Mouse (Mus musculus): ENCODE results near the gene Spock1. TPM values are rescaled to one million over a fixed set of nuclear protein-coding genes. Genes with fewer than 3 reads are reported as not detected.

The Spock1 gene
- polyA plus RNA-seq, 1 experiment from 2014 or later: 1.6 TPM

DNA sequence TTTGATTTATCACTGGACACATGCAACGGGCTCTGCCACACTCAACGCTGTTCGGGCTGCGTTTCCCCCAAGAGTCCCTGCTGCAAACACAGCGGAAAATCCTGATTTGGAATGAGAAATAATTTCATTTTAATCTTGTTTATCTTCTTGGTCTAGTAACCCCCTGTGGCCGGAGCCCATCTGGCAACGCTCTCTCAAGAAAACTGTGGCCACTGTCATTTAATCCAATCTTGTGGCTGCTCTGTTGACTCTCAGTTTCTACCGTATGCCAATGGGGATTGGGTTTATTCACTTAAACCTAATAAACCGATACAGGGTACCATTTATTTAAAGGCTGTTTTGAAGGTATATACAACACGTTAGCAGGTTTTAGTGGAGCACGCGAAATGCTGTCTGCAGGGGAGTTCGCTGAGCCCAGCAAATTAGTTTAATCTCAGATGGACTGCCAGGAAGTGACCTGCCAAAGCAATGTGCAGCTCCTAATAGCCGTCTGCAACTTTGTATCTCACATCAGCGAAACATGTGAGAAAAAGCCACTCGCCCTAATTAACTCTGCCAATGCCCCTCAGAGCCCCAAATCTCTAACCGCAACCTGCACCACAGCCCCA, 185.7 kb downstream of the Spock1 start:
- Histone ChIP-seq H3K27me3 (ENCODE audit: control insufficient read depth, insufficient read depth, low read length) (no peaks in the 10 kb centered on the region), H3K4me2 (replicated peaks; ENCODE audit: low read depth) (no peak overlapping the region), H3K27ac (replicated peaks) (no peak overlapping the region), H3K9me3 (ENCODE audit: control insufficient read depth, low read length) (no peaks in the 10 kb centered on the region), H3K36me3 (ENCODE audit: control insufficient read depth, insufficient read depth, low read length) (no peaks in the 10 kb centered on the region), H3K4me3 (ENCODE audit: low read depth, low read length) (no peak overlapping the region), H3K9ac (ENCODE audit: low read length) (no peak overlapping the region), H3K4me1 (replicated peaks; ENCODE audit: control insufficient read depth, insufficient read depth) (no peaks in the 10 kb centered on the region)
- no peak for TF ChIP-seq EP300 (optimal IDR thresholded peaks at IDR 0.05)
- no peak for TF ChIP-seq CTCF (IDR thresholded peaks at IDR 0.05; ENCODE audit: low read depth)
- ATAC-seq (ENCODE audit: low FRiP score, low TSS enrichment) (no peak), DNase-seq (ENCODE audit: low spot score) (no peak)
- WGBS: 54% methylated on average over 17 of the region's 17 CpGs

DNA sequence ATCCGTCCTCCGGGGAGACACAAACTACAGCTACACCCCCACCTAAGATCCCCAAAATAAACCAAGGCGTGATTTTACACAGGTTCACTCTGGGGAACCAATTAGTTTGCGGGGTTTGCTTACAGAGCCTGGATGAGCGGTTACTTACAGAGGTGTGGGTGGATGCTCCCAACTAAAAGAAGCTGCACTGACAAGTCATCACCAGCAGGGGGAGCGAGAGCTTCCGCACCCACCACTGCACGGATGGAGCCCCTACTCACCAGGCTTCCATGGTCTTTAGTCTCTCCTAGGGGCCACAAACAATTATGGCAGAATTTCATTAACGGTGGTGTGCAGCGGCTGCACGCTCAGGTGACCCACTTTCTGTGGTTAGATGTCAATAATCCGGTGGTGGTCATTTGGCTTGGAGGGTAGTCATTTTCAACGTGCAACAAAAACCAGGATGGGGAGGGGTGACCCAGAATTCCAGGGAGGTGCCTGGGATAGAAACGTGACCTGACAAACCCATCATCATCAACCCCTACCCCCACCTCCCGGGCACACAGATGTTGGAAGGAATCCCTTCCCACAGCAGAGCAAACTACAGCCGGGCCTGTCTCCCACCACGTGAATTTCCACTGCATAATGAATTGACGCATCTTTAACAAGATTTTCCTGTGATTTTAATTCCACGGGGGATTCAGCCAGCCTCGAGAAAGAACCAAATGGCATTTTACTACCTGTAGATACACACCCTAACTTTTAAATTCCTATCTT, 186.4 kb downstream of the Spock1 start:
- H3K9me3 ChIP-seq (ENCODE audit: control insufficient read depth, low read length): no peaks in the 10 kb centered on the region
- peak; percentile 70 for TF ChIP-seq CTCF (IDR thresholded peaks at IDR 0.05; ENCODE audit: low read depth)
- no peak for TF ChIP-seq EP300 (optimal IDR thresholded peaks at IDR 0.05)
- no peak overlapping the region for H3K9ac ChIP-seq (ENCODE audit: low read length)
- no peak overlapping the region for H3K27ac ChIP-seq (replicated peaks)
- no peak overlapping the region for H3K4me3 ChIP-seq (ENCODE audit: low read depth, low read length)
- DNase-seq (ENCODE audit: low spot score) (no peak), ATAC-seq (ENCODE audit: low FRiP score, low TSS enrichment) (no peak)
- H3K27me3 ChIP-seq (ENCODE audit: control insufficient read depth, insufficient read depth, low read length): no peaks in the 10 kb centered on the region
- H3K4me2 ChIP-seq (replicated peaks; ENCODE audit: low read depth): no peak overlapping the region
- H3K4me1 ChIP-seq (replicated peaks; ENCODE audit: control insufficient read depth, insufficient read depth): no peaks in the 10 kb centered on the region
- 62% methylated on average over 20 of the region's 20 CpGs for WGBS
- no peaks in the 10 kb centered on the region for H3K36me3 ChIP-seq (ENCODE audit: control insufficient read depth, insufficient read depth, low read length)

DNA sequence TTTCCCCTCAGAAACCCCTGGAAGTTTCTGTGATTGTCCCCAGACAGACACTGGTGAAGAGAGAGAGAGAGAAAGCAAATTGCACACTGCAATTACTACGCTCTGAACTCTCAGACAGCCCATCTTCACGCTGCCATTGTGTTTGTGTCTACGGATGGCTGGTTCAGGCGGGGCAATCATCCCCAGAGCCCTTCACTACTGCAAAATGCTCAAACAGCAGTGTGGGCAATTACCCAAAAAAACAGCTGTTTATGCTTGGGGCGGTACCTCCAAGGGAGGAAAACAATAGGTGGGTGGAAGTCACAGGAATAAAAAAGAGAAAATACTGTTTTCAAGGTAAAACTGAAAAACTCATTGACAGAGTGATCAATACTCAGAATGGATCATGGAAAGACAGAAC, 190.0 kb downstream of the Spock1 start:
- Histone ChIP-seq H3K27me3 (ENCODE audit: control insufficient read depth, insufficient read depth, low read length) (no peaks in the 10 kb centered on the region), H3K4me2 (replicated peaks; ENCODE audit: low read depth) (no peak overlapping the region), H3K27ac (replicated peaks) (no peak overlapping the region), H3K36me3 (ENCODE audit: control insufficient read depth, insufficient read depth, low read length) (no peaks in the 10 kb centered on the region), H3K4me3 (ENCODE audit: low read depth, low read length) (no peak overlapping the region), H3K9ac (ENCODE audit: low read length) (no peak overlapping the region), H3K4me1 (replicated peaks; ENCODE audit: control insufficient read depth, insufficient read depth) (no peaks in the 10 kb centered on the region), H3K9me3 (ENCODE audit: control insufficient read depth, low read length) (no peaks in the 10 kb centered on the region)
- DNase-seq (ENCODE audit: low spot score) (no peak), ATAC-seq (ENCODE audit: low FRiP score, low TSS enrichment) (no peak)
- TF ChIP-seq CTCF (IDR thresholded peaks at IDR 0.05; ENCODE audit: low read depth) (no peak), EP300 (optimal IDR thresholded peaks at IDR 0.05) (no peak)
- WGBS: 84% methylated on average over 5 of the region's 5 CpGs

DNA sequence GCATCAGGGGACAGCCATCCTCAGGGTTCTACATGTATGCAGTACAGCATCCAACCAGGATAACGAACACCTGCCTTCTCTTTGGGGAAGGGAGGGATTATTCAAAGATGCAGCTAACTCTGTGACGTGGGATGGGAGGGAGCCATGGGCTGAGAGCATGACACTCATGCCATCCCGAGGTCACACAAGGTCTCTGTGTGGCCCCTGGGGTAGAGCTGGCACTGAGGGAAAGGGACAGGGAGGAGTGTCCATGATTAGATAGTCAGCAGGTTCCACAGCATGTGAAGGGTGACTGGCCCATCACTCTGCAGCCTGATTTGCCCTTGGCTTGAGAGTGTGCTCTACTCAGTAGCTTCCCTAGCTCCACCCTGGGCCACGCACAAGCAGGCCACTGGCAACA, 195.2 kb downstream of the Spock1 start:
- 84% methylated on average over 4 of the region's 4 CpGs for WGBS
- TF ChIP-seq CTCF (IDR thresholded peaks at IDR 0.05; ENCODE audit: low read depth): no peak
- TF ChIP-seq EP300 (optimal IDR thresholded peaks at IDR 0.05): no peak
- H3K4me1 ChIP-seq (replicated peaks; ENCODE audit: control insufficient read depth, insufficient read depth): no peaks in the 10 kb centered on the region
- no peaks in the 10 kb centered on the region for H3K36me3 ChIP-seq (ENCODE audit: control insufficient read depth, insufficient read depth, low read length)
- no peak overlapping the region for H3K9ac ChIP-seq (ENCODE audit: low read length)
- ATAC-seq (ENCODE audit: low FRiP score, low TSS enrichment) (no peak), DNase-seq (ENCODE audit: low spot score) (no peak)
- no peak overlapping the region for H3K4me3 ChIP-seq (ENCODE audit: low read depth, low read length)
- H3K27ac ChIP-seq (replicated peaks): no peak overlapping the region
- H3K4me2 ChIP-seq (replicated peaks; ENCODE audit: low read depth): no peak overlapping the region
- H3K27me3 ChIP-seq (ENCODE audit: control insufficient read depth, insufficient read depth, low read length): no peaks in the 10 kb centered on the region
- no peaks in the 10 kb centered on the region for H3K9me3 ChIP-seq (ENCODE audit: control insufficient read depth, low read length)

DNA sequence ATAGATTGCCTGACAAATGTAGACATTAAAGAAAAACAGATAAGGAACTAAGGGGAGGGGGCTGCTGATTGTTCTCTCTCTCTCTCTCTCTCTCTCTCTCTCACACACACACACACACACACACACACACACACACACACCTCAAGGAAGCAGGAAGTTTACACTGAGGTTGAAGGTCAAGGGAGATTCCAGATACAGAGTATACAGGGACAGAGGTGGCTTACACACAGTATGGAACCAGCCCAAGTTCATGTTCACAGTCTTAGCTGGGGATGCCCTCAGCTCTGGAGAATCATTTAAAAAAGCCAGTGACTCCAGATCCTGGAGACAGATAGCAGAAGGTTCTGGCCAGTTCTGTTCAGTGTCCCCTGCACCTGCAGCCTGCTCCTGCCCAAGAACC, 199.7 kb downstream of the Spock1 start:
- ATAC-seq (ENCODE audit: low FRiP score, low TSS enrichment) (peak; percentile 73), DNase-seq (ENCODE audit: low spot score) (no peak)
- no peak overlapping the region for H3K4me2 ChIP-seq (replicated peaks; ENCODE audit: low read depth)
- H3K27me3 ChIP-seq (ENCODE audit: control insufficient read depth, insufficient read depth, low read length): no peaks in the 10 kb centered on the region
- no peak overlapping the region for H3K4me3 ChIP-seq (ENCODE audit: low read depth, low read length)
- H3K27ac ChIP-seq (replicated peaks): no peak overlapping the region
- H3K9me3 ChIP-seq (ENCODE audit: control insufficient read depth, low read length): no peaks in the 10 kb centered on the region
- no peak overlapping the region for H3K9ac ChIP-seq (ENCODE audit: low read length)
- H3K36me3 ChIP-seq (ENCODE audit: control insufficient read depth, insufficient read depth, low read length): no peaks in the 10 kb centered on the region
- TF ChIP-seq CTCF (IDR thresholded peaks at IDR 0.05; ENCODE audit: low read depth): no peak
- no peak for TF ChIP-seq EP300 (optimal IDR thresholded peaks at IDR 0.05)
- no peaks in the 10 kb centered on the region for H3K4me1 ChIP-seq (replicated peaks; ENCODE audit: control insufficient read depth, insufficient read depth)

DNA sequence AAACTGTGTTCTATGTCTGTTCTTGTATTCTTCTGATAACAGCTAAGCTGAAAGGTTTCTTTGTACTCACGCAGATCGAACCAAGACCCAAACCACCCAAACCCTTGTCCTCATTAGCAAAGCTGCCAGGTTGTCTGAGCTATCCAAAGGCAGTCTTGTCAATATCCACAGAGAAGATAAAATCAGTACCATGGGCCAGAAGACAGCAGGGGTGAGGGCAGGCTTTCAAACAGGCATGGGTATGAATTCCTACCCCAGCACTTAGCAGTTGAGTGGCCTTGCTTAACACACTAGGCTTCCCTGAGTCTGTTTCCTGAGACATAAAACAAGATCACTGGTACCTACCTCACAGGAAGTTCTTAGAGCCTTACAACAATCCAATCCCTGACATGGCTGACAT, 205.2 kb downstream of the Spock1 start:
- no peak overlapping the region for H3K4me3 ChIP-seq (ENCODE audit: low read depth, low read length)
- ATAC-seq (ENCODE audit: low FRiP score, low TSS enrichment) (no peak), DNase-seq (ENCODE audit: low spot score) (no peak)

More for the DNA sequence above, 205.2 kb downstream of the Spock1 start:
- Histone ChIP-seq H3K27ac (replicated peaks) (no peak overlapping the region), H3K27me3 (ENCODE audit: control insufficient read depth, insufficient read depth, low read length) (no peaks in the 10 kb centered on the region), H3K4me2 (replicated peaks; ENCODE audit: low read depth) (no peak overlapping the region), H3K9me3 (ENCODE audit: control insufficient read depth, low read length) (no peaks in the 10 kb centered on the region), H3K36me3 (ENCODE audit: control insufficient read depth, insufficient read depth, low read length) (no peaks in the 10 kb centered on the region), H3K4me1 (replicated peaks; ENCODE audit: control insufficient read depth, insufficient read depth) (no peaks in the 10 kb centered on the region), H3K9ac (ENCODE audit: low read length) (no peak overlapping the region)
- WGBS: 80% methylated on average over 2 of the region's 2 CpGs
- TF ChIP-seq EP300 (optimal IDR thresholded peaks at IDR 0.05): no peak
- no peak for TF ChIP-seq CTCF (IDR thresholded peaks at IDR 0.05; ENCODE audit: low read depth)

Measured in stomach, postnatal 0 days (tissue).